Mouse (Mus musculus) midbrain, embryonic 11.5 days (tissue): Measurements from ENCODE around the gene Cyp51. TPM values are rescaled to one million over a fixed set of nuclear protein-coding genes. Genes with fewer than 3 reads are reported as not detected.

Source experiments
- ATAC-seq: fragments of 200-750 bp; cut with Nextera tagmentation; 2 replicates; pipeline ENCODE4 v1.8.0; 2017; ENCODE audit warnings: moderate TSS enrichment, moderate library complexity; ENCODE audit not compliant: low FRiP score
- DNase-seq: peaks from one replicate; pipeline ENCODE4 v3.0.0; 2015; ENCODE audit warnings: low spot score; ENCODE audit errors: missing footprints
- H3K27ac ChIP-seq: fragments of 300-500 bp; sonication (generic); 2 replicates; pipeline ENCODE4 v1.5.1; 2014; ENCODE audit warnings: low read depth, low read length
- H3K27me3 ChIP-seq: fragments of 300-500 bp; sonication (generic); 2 replicates; pipeline ENCODE4 v1.6.1; 2014; ENCODE audit warnings: mild to moderate bottlenecking, low read length, moderate library complexity, mixed read lengths; ENCODE audit not compliant: control insufficient read depth, insufficient read depth
- H3K36me3 ChIP-seq: fragments of 300-500 bp; sonication (generic); 2 replicates; pipeline ENCODE4 v1.6.1; 2014; ENCODE audit warnings: mild to moderate bottlenecking, low read length, moderate library complexity, mixed read lengths; ENCODE audit not compliant: control insufficient read depth, insufficient read depth
- H3K4me1 ChIP-seq: fragments of 300-500 bp; sonication (generic); 2 replicates; pipeline ENCODE4 v1.6.1; 2014; ENCODE audit warnings: low read length; ENCODE audit not compliant: control insufficient read depth, insufficient read depth
- H3K4me2 ChIP-seq: fragments of 300-500 bp; sonication (generic); 2 replicates; pipeline ENCODE4 v1.6.1; 2014; ENCODE audit warnings: mild to moderate bottlenecking, moderate library complexity
- H3K4me3 ChIP-seq: fragments of 300-500 bp; sonication (generic); 2 replicates; pipeline ENCODE4 v1.5.1; 2014; ENCODE audit warnings: low read depth, low read length
- H3K9ac ChIP-seq: fragments of 300-500 bp; sonication (generic); 2 replicates; pipeline ENCODE4 v1.6.1; 2014; ENCODE audit warnings: low read length
- H3K9me3 ChIP-seq: fragments of 300-500 bp; sonication (generic); 2 replicates; pipeline ENCODE4 v1.6.1; 2016; ENCODE audit warnings: low read length; ENCODE audit not compliant: control insufficient read depth
- WGBS: fragments of 180-500 bp; shearing (Covaris S2); extraction: QIAGEN DNeasy Blood & Tissue Kit; methylation state at CpG from one replicate; pipeline ENCODE4 v1.1.7; 2014; 5-methylcytosine and 5-hydroxymethylcytosine counted together
- polyA plus RNA-seq: library from polyadenylated mRNA; unstranded; fragments of >200 nt; fragmentation: Nextera tagmentation; extraction: Ambion mirVana; gene quantifications from 2 replicates; pipeline ENCODE4 v1.2.1, GENCODE M21; 2014

The Cyp51 gene
- polyA plus RNA-seq, 1 experiment from 2014 or later: 176 TPM

- WGBS: 91% methylated on average over 5 of the region's 5 CpGs
- DNase-seq (no peak), ATAC-seq (no peak)
- Histone ChIP-seq H3K4me3 (no peak overlapping the region), H3K9ac (no peak overlapping the region), H3K9me3 (no peaks in the 10 kb centered on the region), H3K27ac (no peak overlapping the region), H3K27me3 (no peaks in the 10 kb centered on the region), H3K36me3 (peaks cover 28% of the 10 kb centered on the region), H3K4me1 (no peaks in the 10 kb centered on the region), H3K4me2 (no peak overlapping the region)
These were observed 16.4 kb downstream of the Cyp51 start for GRCm38 (mm10) chr5:4088190-4088589.

GRCm38 (mm10) chr5:4086309-4086708 is 18.2 kb downstream of the Cyp51 start:
- no peaks in the 10 kb centered on the region for H3K4me1 ChIP-seq
- H3K9me3 ChIP-seq: no peaks in the 10 kb centered on the region
- 92% methylated on average over 4 of the region's 4 CpGs for WGBS
- no peak overlapping the region for H3K9ac ChIP-seq
- no peak overlapping the region for H3K4me3 ChIP-seq
- no peak overlapping the region for H3K4me2 ChIP-seq
- H3K27ac ChIP-seq: no peak overlapping the region
- no peaks in the 10 kb centered on the region for H3K27me3 ChIP-seq
- peaks cover 30% of the 10 kb centered on the region for H3K36me3 ChIP-seq
- ATAC-seq (no peak), DNase-seq (no peak)

- Histone ChIP-seq H3K4me2 (no peak overlapping the region), H3K4me3 (no peak overlapping the region), H3K4me1 (no peaks in the 10 kb centered on the region), H3K9ac (no peak overlapping the region), H3K27ac (no peak overlapping the region), H3K27me3 (no peaks in the 10 kb centered on the region), H3K9me3 (no peaks in the 10 kb centered on the region), H3K36me3 (peaks cover 31% of the 10 kb centered on the region)
- 97% methylated on average over 7 of the region's 7 CpGs for WGBS
- ATAC-seq (no peak), DNase-seq (no peak)
These were observed 19.6 kb downstream of the Cyp51 start for GRCm38 (mm10) chr5:4084948-4085347.

- Histone ChIP-seq H3K36me3 (peaks cover 23% of the 10 kb centered on the region), H3K4me3 (no peak overlapping the region), H3K9ac (no peak overlapping the region), H3K27me3 (no peaks in the 10 kb centered on the region), H3K9me3 (no peaks in the 10 kb centered on the region), H3K4me1 (no peaks in the 10 kb centered on the region), H3K4me2 (no peak overlapping the region), H3K27ac (no peak overlapping the region)
- WGBS: 91% methylated on average over 2 of the region's 2 CpGs
- DNase-seq (no peak), ATAC-seq (no peak)
These were observed 23.0 kb downstream of the Cyp51 start for GRCm38 (mm10) chr5:4081513-4081912.

- H3K9ac ChIP-seq: no peak overlapping the region
- no peaks in the 10 kb centered on the region for H3K4me1 ChIP-seq
- H3K4me3 ChIP-seq: no peak overlapping the region
- H3K4me2 ChIP-seq: no peak overlapping the region
- H3K9me3 ChIP-seq: no peaks in the 10 kb centered on the region
- 87% methylated on average over 2 of the region's 2 CpGs for WGBS
- no peak overlapping the region for H3K27ac ChIP-seq
- no peaks in the 10 kb centered on the region for H3K27me3 ChIP-seq
- peaks cover 23% of the 10 kb centered on the region for H3K36me3 ChIP-seq
- ATAC-seq (no peak), DNase-seq (no peak)
These were observed 23.7 kb downstream of the Cyp51 start for GRCm38 (mm10) chr5:4080861-4081260.

GRCm38 (mm10) chr5:4079086-4079485 is 25.5 kb downstream of the Cyp51 start:
- no peak for ATAC-seq
- no peaks in the 10 kb centered on the region for H3K27me3 ChIP-seq
- WGBS: 87% methylated on average over 3 of the region's 3 CpGs
- H3K4me1 ChIP-seq: no peaks in the 10 kb centered on the region
- H3K36me3 ChIP-seq: peaks cover 23% of the 10 kb centered on the region
- no peak overlapping the region for H3K9ac ChIP-seq
- H3K27ac ChIP-seq: no peak overlapping the region
- H3K9me3 ChIP-seq: no peaks in the 10 kb centered on the region
- DNase-seq: no peak
- no peak overlapping the region for H3K4me3 ChIP-seq
- no peak overlapping the region for H3K4me2 ChIP-seq

GRCm38 (mm10) chr5:4067203-4067602 is 37.3 kb downstream of the Cyp51 start:
- H3K27ac ChIP-seq: no peak overlapping the region
- DNase-seq (no peak), ATAC-seq (no peak)
- no peak overlapping the region for H3K4me2 ChIP-seq
- peaks cover 23% of the 10 kb centered on the region for H3K36me3 ChIP-seq
- H3K27me3 ChIP-seq: no peaks in the 10 kb centered on the region
- 89% methylated on average over 3 of the region's 3 CpGs for WGBS
- no peaks in the 10 kb centered on the region for H3K9me3 ChIP-seq
- no peaks in the 10 kb centered on the region for H3K4me1 ChIP-seq
- no peak overlapping the region for H3K9ac ChIP-seq
- H3K4me3 ChIP-seq: no peak overlapping the region

GRCm38 (mm10) chr5:4066476-4067115 is 38.0 kb downstream of the Cyp51 start:
- ATAC-seq: no peak

GRCm38 (mm10) chr5:4060313-4060712 is 44.2 kb downstream of the Cyp51 start:
- peaks cover 16% of the 10 kb centered on the region for H3K36me3 ChIP-seq
- no peak overlapping the region for H3K9ac ChIP-seq
- WGBS: 93% methylated on average over 8 of the region's 8 CpGs
- H3K9me3 ChIP-seq: no peaks in the 10 kb centered on the region
- no peak overlapping the region for H3K4me3 ChIP-seq
- DNase-seq (no peak), ATAC-seq (no peak)
- no peak overlapping the region for H3K4me2 ChIP-seq
- H3K4me1 ChIP-seq: no peaks in the 10 kb centered on the region
- H3K27ac ChIP-seq: no peak overlapping the region
- no peaks in the 10 kb centered on the region for H3K27me3 ChIP-seq

More at GRCm38 (mm10) chr5:4066476-4067115, 38.0 kb downstream of the Cyp51 start:
- H3K27ac ChIP-seq: no peak overlapping the region
- H3K36me3 ChIP-seq: peaks cover 23% of the 10 kb centered on the region
- no peaks in the 10 kb centered on the region for H3K9me3 ChIP-seq
- WGBS: 96% methylated on average over 18 of the region's 18 CpGs
- no peak overlapping the region for H3K9ac ChIP-seq
- no peaks in the 10 kb centered on the region for H3K27me3 ChIP-seq
- H3K4me1 ChIP-seq: no peaks in the 10 kb centered on the region
- H3K4me3 ChIP-seq: no peak overlapping the region
- DNase-seq: no peak
- no peak overlapping the region for H3K4me2 ChIP-seq
